Mouse (Mus musculus): ENCODE data around the gene Hyal3. TPM values are rescaled to one million over a fixed set of nuclear protein-coding genes. Genes with fewer than 3 reads are reported as not detected.

Hyal3 gene
- polyA plus RNA-seq, 1 experiment from 2014 or later, result 1.5 TPM

DNA sequence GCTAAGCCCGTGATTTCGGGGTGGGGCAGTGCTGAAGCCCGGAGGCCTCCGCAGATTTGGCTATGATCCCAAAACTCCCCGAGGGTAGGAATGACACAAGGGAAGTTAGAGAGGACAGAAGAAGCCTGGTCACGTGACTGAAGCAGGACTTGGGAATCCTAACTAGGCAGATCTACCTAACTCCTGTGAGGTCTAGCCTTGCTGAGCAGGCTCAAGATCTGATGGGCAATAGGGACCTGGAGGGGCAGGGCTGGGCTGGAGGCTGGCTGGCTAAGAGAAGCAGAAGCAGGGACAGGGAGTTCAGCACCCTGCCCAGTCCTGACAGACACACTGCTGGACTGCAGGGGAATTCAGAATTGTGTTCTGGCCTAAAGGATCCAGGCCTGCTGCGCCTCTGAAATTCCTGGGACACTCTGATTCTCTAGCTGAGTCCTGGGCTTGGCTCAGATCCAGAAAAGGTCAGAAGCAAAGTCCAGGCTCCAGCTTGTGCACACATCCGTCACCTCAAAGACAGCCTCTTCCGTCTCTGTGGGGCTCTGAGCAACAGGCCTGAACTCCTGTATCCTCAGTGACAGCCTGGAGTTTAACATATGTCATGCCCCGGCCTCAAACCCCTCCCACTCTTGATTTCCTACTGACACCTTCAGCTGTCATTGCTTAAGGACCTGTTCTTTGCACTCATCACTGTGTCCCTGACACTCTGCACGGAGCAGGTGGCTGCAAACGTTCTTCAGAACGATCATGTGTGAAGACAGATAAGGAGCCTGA is 38.3 kb downstream of the Hyal3 start:
- Histone ChIP-seq H3K4me3 (ENCODE audit: low read depth, low read length) (no peak overlapping the region), H3K4me2 (peak overlapping the region; percentile 1; the same call in 1 of the 2 replicates), H3K9ac (ENCODE audit: low read depth, low read length) (peak overlapping the region; percentile 7; the same call in 1 of the 2 replicates), H3K36me3 (ENCODE audit: control insufficient read depth, insufficient read depth, low read length) (peaks cover 37% of the 10 kb centered on the region), H3K9me3 (ENCODE audit: control insufficient read depth, low read length) (no peaks in the 10 kb centered on the region), H3K27me3 (replicated peaks; ENCODE audit: control insufficient read depth, insufficient read depth, low read length) (no peaks in the 10 kb centered on the region), H3K27ac (ENCODE audit: low read depth, low read length) (peak overlapping the region; percentile 78), H3K4me1 (replicated peaks; ENCODE audit: control insufficient read depth, insufficient read depth, low read length) (peaks cover 12% of the 10 kb centered on the region)
- 63% methylated on average over 13 of the region's 13 CpGs for WGBS
- no peak for DNase-seq (ENCODE audit: low spot score)
- peak; percentile 69 for ATAC-seq (replicated peaks; ENCODE audit: low FRiP score)

DNA sequence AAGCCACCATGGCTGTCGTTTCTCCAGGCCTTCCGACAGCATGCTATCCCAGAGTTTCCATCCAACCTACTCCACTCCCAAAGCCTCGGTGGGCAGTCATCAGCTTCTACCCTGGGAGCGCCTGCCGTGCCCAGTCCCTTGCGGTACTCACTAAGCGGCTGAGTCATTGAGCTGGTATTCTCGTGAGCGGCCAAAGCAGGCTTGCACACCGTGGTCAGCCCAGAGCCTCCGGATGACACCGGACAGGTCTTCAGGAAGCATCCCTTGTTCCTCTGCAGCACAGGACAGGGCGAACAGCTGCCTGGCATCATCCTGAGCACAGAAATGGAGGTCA is 38.9 kb downstream of the Hyal3 start:
- Histone ChIP-seq H3K9ac (ENCODE audit: low read depth, low read length) (peak overlapping the region; percentile 7; the same call in 1 of the 2 replicates), H3K36me3 (ENCODE audit: control insufficient read depth, insufficient read depth, low read length) (peaks cover 35% of the 10 kb centered on the region), H3K27ac (ENCODE audit: low read depth, low read length) (peak overlapping the region; percentile 78), H3K4me1 (replicated peaks; ENCODE audit: control insufficient read depth, insufficient read depth, low read length) (peaks cover 16% of the 10 kb centered on the region), H3K4me3 (ENCODE audit: low read depth, low read length) (no peak overlapping the region), H3K27me3 (replicated peaks; ENCODE audit: control insufficient read depth, insufficient read depth, low read length) (no peaks in the 10 kb centered on the region), H3K9me3 (ENCODE audit: control insufficient read depth, low read length) (no peaks in the 10 kb centered on the region), H3K4me2 (peak overlapping the region; percentile 1; the same call in 1 of the 2 replicates)
- no peak for ATAC-seq (replicated peaks; ENCODE audit: low FRiP score)
- WGBS, result 74% methylated on average over 13 of the region's 13 CpGs
- DNase-seq (ENCODE audit: low spot score), result no peak

DNA sequence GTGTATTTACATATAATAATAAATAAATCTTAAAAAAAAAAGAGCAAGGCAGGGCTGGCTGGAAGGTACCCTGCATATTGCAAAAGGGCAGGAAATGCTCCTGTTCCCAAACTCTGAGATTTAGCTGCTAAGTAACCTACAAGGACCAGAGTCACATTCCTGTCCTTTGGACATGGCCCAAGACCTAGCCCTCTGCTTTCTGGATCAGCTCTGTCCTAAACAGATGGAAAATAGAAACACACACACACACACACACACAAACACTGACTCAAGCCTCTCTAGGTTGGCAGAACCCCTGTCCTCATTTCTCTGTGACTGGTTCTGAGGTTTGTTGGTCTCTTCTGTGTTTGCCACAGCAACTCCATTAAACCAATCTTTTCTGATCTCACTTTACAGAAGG is 40.3 kb downstream of the Hyal3 start:
- H3K27me3 ChIP-seq (replicated peaks; ENCODE audit: control insufficient read depth, insufficient read depth, low read length), result no peaks in the 10 kb centered on the region
- no peak overlapping the region for H3K4me2 ChIP-seq
- H3K4me1 ChIP-seq (replicated peaks; ENCODE audit: control insufficient read depth, insufficient read depth, low read length), result peaks cover 24% of the 10 kb centered on the region
- no peak for ATAC-seq (replicated peaks; ENCODE audit: low FRiP score)
- no peak overlapping the region for H3K4me3 ChIP-seq (ENCODE audit: low read depth, low read length)
- no peak for DNase-seq (ENCODE audit: low spot score)
- H3K9me3 ChIP-seq (ENCODE audit: control insufficient read depth, low read length), result no peaks in the 10 kb centered on the region
- no peak overlapping the region for H3K9ac ChIP-seq (ENCODE audit: low read depth, low read length)
- no peak overlapping the region for H3K27ac ChIP-seq (ENCODE audit: low read depth, low read length)
- H3K36me3 ChIP-seq (ENCODE audit: control insufficient read depth, insufficient read depth, low read length), result peaks cover 24% of the 10 kb centered on the region

DNA sequence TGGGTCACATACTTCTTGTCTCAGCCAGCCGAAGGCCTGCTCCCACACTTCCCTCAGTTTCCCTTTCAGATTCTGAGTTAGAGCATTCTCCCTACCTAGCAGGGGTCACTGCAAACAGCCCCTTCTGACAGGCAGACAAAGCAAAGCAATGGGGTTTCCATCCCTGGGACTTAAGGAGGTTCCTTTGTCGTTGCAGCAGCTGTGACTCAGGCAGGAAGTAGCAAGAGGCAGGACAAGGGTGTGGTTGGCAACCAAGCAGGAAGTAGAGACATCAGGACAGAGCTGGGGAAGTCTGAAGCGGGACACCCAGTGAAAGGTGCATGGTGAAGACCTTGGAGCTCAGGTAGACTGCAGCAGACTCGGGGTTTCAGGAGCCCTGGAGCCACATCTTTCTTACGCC is 43.9 kb downstream of the Hyal3 start:
- ATAC-seq (replicated peaks; ENCODE audit: low FRiP score) (no peak), DNase-seq (ENCODE audit: low spot score) (no peak)

DNA sequence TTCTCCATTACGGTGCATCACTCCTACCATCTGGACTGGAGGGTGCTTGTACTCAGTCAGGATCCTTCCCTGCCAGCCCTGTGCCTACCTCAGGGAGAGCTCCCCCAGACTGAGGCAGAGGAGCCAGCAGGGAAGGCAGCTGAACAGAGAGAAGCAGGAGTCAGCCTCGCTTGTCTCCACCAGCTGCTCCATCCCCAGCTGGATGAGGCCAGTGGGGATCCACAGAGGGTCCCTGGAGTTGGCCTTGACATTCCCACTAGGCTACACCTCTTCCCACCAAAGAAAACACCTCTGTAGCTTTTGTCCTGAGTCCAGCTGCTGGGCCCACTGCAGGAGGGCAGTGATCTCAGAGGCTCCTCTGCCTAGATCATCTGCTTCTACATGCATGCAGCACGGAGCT is 44.3 kb downstream of the Hyal3 start:
- peaks cover 9% of the 10 kb centered on the region; the same call in 1 of the 2 replicates for H3K36me3 ChIP-seq (ENCODE audit: control insufficient read depth, insufficient read depth, low read length)
- H3K9me3 ChIP-seq (ENCODE audit: control insufficient read depth, low read length), result no peaks in the 10 kb centered on the region
- H3K9ac ChIP-seq (ENCODE audit: low read depth, low read length), result peak overlapping the region; percentile 32; the same call in 1 of the 2 replicates
- no peak overlapping the region for H3K4me3 ChIP-seq (ENCODE audit: low read depth, low read length)
- DNase-seq (ENCODE audit: low spot score) (no peak), ATAC-seq (replicated peaks; ENCODE audit: low FRiP score) (no peak)
- H3K27ac ChIP-seq (ENCODE audit: low read depth, low read length), result peak overlapping the region; percentile 19; the same call in 1 of the 2 replicates
- WGBS, result 77% methylated on average over 3 of the region's 3 CpGs
- no peaks in the 10 kb centered on the region for H3K27me3 ChIP-seq (replicated peaks; ENCODE audit: control insufficient read depth, insufficient read depth, low read length)
- peaks cover 49% of the 10 kb centered on the region for H3K4me1 ChIP-seq (replicated peaks; ENCODE audit: control insufficient read depth, insufficient read depth, low read length)
- H3K4me2 ChIP-seq, result peak overlapping the region; percentile 12

More for the DNA sequence above, 43.9 kb downstream of the Hyal3 start:
- Histone ChIP-seq H3K9me3 (ENCODE audit: control insufficient read depth, low read length) (no peaks in the 10 kb centered on the region), H3K27ac (ENCODE audit: low read depth, low read length) (peak overlapping the region; percentile 19; the same call in 1 of the 2 replicates), H3K4me1 (replicated peaks; ENCODE audit: control insufficient read depth, insufficient read depth, low read length) (peaks cover 49% of the 10 kb centered on the region), H3K27me3 (replicated peaks; ENCODE audit: control insufficient read depth, insufficient read depth, low read length) (no peaks in the 10 kb centered on the region), H3K4me3 (ENCODE audit: low read depth, low read length) (no peak overlapping the region), H3K4me2 (peak overlapping the region; percentile 12), H3K36me3 (ENCODE audit: control insufficient read depth, insufficient read depth, low read length) (peaks cover 13% of the 10 kb centered on the region; the same call in 1 of the 2 replicates), H3K9ac (ENCODE audit: low read depth, low read length) (peak overlapping the region; percentile 32; the same call in 1 of the 2 replicates)
- WGBS, result 63% methylated on average over 5 of the region's 5 CpGs

DNA sequence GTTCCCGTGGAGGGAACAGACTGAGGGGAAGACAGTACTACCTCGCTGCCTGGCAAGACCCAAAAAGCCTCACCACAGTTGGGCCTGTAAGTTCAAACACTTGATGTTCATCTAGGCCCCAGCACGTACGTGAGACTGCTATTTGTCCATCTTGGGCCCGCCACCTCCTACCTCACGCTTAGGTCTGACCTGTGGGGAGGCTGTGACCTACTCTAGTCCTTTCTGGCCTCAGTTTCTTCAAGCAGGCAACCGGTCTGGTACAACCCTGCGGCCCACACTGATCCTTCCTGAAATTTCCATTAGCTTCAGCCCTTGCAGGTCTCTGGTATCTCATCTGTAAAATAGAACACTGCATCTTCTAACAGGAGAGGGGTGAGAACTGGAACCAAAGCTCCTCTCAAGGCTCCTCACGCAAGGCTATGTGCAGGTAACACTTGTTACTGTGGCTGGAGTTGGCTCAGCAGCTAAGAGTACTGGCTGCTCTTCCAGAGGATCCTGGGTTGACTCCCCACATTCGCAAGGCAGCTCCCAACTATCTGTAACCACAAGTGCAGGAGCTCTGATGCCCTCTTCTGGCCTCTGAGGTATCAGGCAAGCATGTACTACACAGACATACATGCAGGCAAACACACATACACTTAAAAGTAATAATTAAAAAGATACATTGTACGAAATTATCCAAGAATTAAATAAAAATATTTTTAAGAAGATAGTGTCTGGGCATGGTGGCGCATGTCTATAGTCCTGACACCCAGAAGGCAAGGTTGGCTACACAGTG is 44.9 kb downstream of the Hyal3 start:
- H3K36me3 ChIP-seq (ENCODE audit: control insufficient read depth, insufficient read depth, low read length), result peaks cover 9% of the 10 kb centered on the region; the same call in 1 of the 2 replicates
- H3K9me3 ChIP-seq (ENCODE audit: control insufficient read depth, low read length), result no peaks in the 10 kb centered on the region
- no peak overlapping the region for H3K4me3 ChIP-seq (ENCODE audit: low read depth, low read length)
- H3K27me3 ChIP-seq (replicated peaks; ENCODE audit: control insufficient read depth, insufficient read depth, low read length), result no peaks in the 10 kb centered on the region
- H3K4me1 ChIP-seq (replicated peaks; ENCODE audit: control insufficient read depth, insufficient read depth, low read length), result peaks cover 54% of the 10 kb centered on the region
- ATAC-seq (replicated peaks; ENCODE audit: low FRiP score) (no peak), DNase-seq (ENCODE audit: low spot score) (no peak)
- 89% methylated on average over 12 of the region's 12 CpGs for WGBS
- H3K27ac ChIP-seq (ENCODE audit: low read depth, low read length), result no peak overlapping the region; the same call in 1 of the 2 replicates
- H3K9ac ChIP-seq (ENCODE audit: low read depth, low read length), result no peak overlapping the region
- H3K4me2 ChIP-seq, result peak overlapping the region; percentile 12; the same call in 1 of the 2 replicates

DNA sequence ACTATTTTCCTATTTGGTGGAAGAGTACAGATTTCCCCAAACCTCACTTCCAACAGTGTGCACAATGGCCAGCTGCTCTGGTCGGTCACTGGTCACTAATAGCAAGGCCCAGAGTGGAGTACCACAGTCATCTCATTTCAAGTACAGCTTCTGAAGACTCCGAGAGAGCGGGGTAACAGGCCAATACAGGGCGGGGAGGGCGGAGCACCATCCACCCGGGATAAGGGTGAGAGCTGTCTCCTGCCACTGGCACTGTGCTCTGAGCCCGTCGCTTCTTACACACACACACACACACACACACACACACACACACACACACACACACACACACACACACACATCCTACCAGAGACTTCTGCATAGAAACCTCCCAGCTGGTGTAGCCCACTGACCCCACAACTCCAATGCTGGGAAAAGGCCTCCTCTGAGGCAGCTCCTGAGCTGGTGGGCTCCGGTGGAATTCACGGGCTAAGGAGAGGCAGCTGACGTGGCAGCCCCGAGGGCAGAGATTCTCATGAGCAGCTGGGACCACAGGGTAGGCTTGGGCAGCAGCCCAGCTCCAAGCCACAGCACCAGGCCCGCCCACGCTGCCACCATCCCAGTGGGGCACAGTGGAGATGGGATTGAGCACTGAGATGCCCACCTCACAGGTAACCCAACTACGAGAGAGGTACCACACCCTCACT is 45.7 kb downstream of the Hyal3 start:
- H3K4me3 ChIP-seq (ENCODE audit: low read depth, low read length), result no peak overlapping the region; the same call in 1 of the 2 replicates

DNA sequence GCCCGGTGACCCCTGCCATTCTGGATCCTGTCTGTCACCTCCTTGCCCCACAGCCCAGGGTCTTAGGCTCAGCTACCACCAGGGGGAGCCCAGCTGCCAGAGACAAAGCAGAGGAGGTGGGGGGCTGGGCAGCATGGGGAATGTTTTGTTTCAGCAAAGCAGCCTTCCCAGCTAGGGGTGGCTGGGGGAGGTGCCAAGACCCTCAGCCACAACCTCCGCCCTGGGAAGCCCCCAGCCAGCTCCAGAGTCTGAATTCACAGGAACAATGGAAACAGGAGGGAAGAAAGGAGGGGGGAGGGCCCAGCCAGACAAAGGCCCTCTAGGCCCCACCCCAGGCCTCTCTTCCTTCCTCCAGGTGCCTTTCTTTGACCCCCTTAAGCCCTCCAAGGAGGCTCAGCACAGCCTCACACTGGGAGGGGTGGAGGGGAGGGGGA is 46.2 kb downstream of the Hyal3 start:
- Histone ChIP-seq H3K27ac (ENCODE audit: low read depth, low read length) (peak overlapping the region; percentile 35), H3K9me3 (ENCODE audit: control insufficient read depth, low read length) (no peaks in the 10 kb centered on the region), H3K4me2 (peak overlapping the region; percentile 30; the same call in 1 of the 2 replicates), H3K4me1 (replicated peaks; ENCODE audit: control insufficient read depth, insufficient read depth, low read length) (peaks cover 67% of the 10 kb centered on the region), H3K9ac (ENCODE audit: low read depth, low read length) (0 out of 2 replicates have a peak overlapping the region, but pooled peaks have one; percentile 10), H3K4me3 (ENCODE audit: low read depth, low read length) (no peak overlapping the region; the same call in 1 of the 2 replicates), H3K36me3 (ENCODE audit: control insufficient read depth, insufficient read depth, low read length) (peaks cover 11% of the 10 kb centered on the region; the same call in 1 of the 2 replicates), H3K27me3 (replicated peaks; ENCODE audit: control insufficient read depth, insufficient read depth, low read length) (no peaks in the 10 kb centered on the region)
- peak; percentile 85 for DNase-seq (ENCODE audit: low spot score)
- peak; percentile 50 for ATAC-seq (replicated peaks; ENCODE audit: low FRiP score)
- 0% methylated on average over 2 of the region's 2 CpGs for WGBS

More for the DNA sequence above, 45.7 kb downstream of the Hyal3 start:
- peak overlapping the region; percentile 35; the same call in 1 of the 2 replicates for H3K27ac ChIP-seq (ENCODE audit: low read depth, low read length)
- DNase-seq (ENCODE audit: low spot score), result no peak
- peaks cover 11% of the 10 kb centered on the region; the same call in 1 of the 2 replicates for H3K36me3 ChIP-seq (ENCODE audit: control insufficient read depth, insufficient read depth, low read length)
- H3K9ac ChIP-seq (ENCODE audit: low read depth, low read length), result no peak overlapping the region
- 47% methylated on average over 15 of the region's 15 CpGs for WGBS
- no peaks in the 10 kb centered on the region for H3K27me3 ChIP-seq (replicated peaks; ENCODE audit: control insufficient read depth, insufficient read depth, low read length)
- ATAC-seq (replicated peaks; ENCODE audit: low FRiP score), result no peak
- H3K4me1 ChIP-seq (replicated peaks; ENCODE audit: control insufficient read depth, insufficient read depth, low read length), result peaks cover 61% of the 10 kb centered on the region
- peak overlapping the region; percentile 23; the same call in 1 of the 2 replicates for H3K4me2 ChIP-seq
- no peaks in the 10 kb centered on the region for H3K9me3 ChIP-seq (ENCODE audit: control insufficient read depth, low read length)

Data from liver, embryonic 11.5 days (tissue).